Mouse (Mus musculus): ENCODE measurements around the gene Zfp936.
"Not testable (repeated sequence)": the region's sequence is repeated elsewhere in the genome, so short reads cannot be mapped to it uniquely, and the experiment has no call there.

Zfp936 gene

GRCm38 (mm10) chr7:43113929-43114328 is at the start of gene Zfp936:
Zfp936 (plus strand) TSS chr7:43114229.
- not testable (repeated sequence) for DNase-seq

GRCm38 (mm10) chr7:43077831-43078230 is 36.2 kb upstream of the Zfp936 start:
- no peak for DNase-seq

GRCm38 (mm10) chr7:43128691-43129090 is 14.7 kb downstream of the Zfp936 start:
- DNase-seq, result not testable (repeated sequence)

GRCm38 (mm10) chr7:43164121-43164520 is 50.1 kb downstream of the Zfp936 start:
- not testable (repeated sequence) for DNase-seq

- not testable (repeated sequence) for DNase-seq
These were observed 53.1 kb downstream of the Zfp936 start for GRCm38 (mm10) chr7:43167101-43167500.

- not testable (repeated sequence) for DNase-seq
These were observed 53.8 kb downstream of the Zfp936 start for GRCm38 (mm10) chr7:43167811-43168210.

GRCm38 (mm10) chr7:43168212-43168611 is 54.2 kb downstream of the Zfp936 start:
- not testable (repeated sequence) for DNase-seq

GRCm38 (mm10) chr7:43177003-43177702 is 63.1 kb downstream of the Zfp936 start:
- DNase-seq, result no peak

- not testable (repeated sequence) for DNase-seq
These were observed 99.8 kb downstream of the Zfp936 start for GRCm38 (mm10) chr7:43213781-43214180.
